Mouse (Mus musculus): ENCODE data around the gene Ttc32. TPM values are rescaled to one million over a fixed set of nuclear protein-coding genes. Genes with fewer than 3 reads are reported as not detected.

Gene Ttc32
- 13.3 and 14.9 TPM in 2 replicates for polyA plus RNA-seq (2015; fragmentation: Nextera tagmentation; extraction: Ambion mirVana)

- peak within 1 kb of the TSS; percentile 83 for H3K9ac ChIP-seq (ENCODE audit: low read depth, low read length)
- H3K4me1 ChIP-seq (ENCODE audit: control insufficient read depth, low read depth, low read length): peaks cover 3% of the 10 kb centered on the region
- ATAC-seq (ENCODE audit: low read depth): peak; percentile 93
- H3K4me2 ChIP-seq (ENCODE audit: low read depth, low read length): peak within 1 kb of the TSS; percentile 80
- no peaks in the 10 kb centered on the region for H3K27me3 ChIP-seq (ENCODE audit: control insufficient read depth, insufficient read depth, low read depth, low read length)
- peak within 1 kb of the TSS; percentile 72 for H3K4me3 ChIP-seq (ENCODE audit: low read depth, low read length)
- H3K9me3 ChIP-seq (replicated peaks; ENCODE audit: control insufficient read depth, low read length): no peaks in the 10 kb centered on the region
- H3K36me3 ChIP-seq (ENCODE audit: control insufficient read depth, insufficient read depth): no peaks in the 10 kb centered on the region
- WGBS (ENCODE audit: insufficient replicate concordance): under 1% methylated on average over 69 of the region's 69 CpGs
- peak within 1 kb of the TSS; percentile 96 for H3K27ac ChIP-seq (ENCODE audit: low read length)
Observed at GRCm38 (mm10) chr12:9029888-9030723, at the start of gene Ttc32. Ttc32 (plus strand) TSS chr12:9029997.

GRCm38 (mm10) chr12:8993231-8993630 is 36.6 kb upstream of the Ttc32 start:
- no peaks in the 10 kb centered on the region for H3K36me3 ChIP-seq (ENCODE audit: control insufficient read depth, insufficient read depth)
- H3K4me3 ChIP-seq (ENCODE audit: low read depth, low read length): no peak overlapping the region
- no peak overlapping the region for H3K27ac ChIP-seq (ENCODE audit: low read length)
- no peak overlapping the region for H3K9ac ChIP-seq (ENCODE audit: low read depth, low read length)
- no peaks in the 10 kb centered on the region for H3K4me1 ChIP-seq (ENCODE audit: control insufficient read depth, low read depth, low read length)
- no peak overlapping the region for H3K4me2 ChIP-seq (ENCODE audit: low read depth, low read length)
- no peaks in the 10 kb centered on the region for H3K9me3 ChIP-seq (replicated peaks; ENCODE audit: control insufficient read depth, low read length)
- WGBS (ENCODE audit: insufficient replicate concordance): 46% methylated on average over 8 of the region's 8 CpGs
- H3K27me3 ChIP-seq (ENCODE audit: control insufficient read depth, insufficient read depth, low read depth, low read length): no peaks in the 10 kb centered on the region
- no peak for ATAC-seq (ENCODE audit: low read depth)

GRCm38 (mm10) chr12:8998318-8998717 is 31.5 kb upstream of the Ttc32 start:
- ATAC-seq (ENCODE audit: low read depth): no peak
- Histone ChIP-seq H3K4me2 (ENCODE audit: low read depth, low read length) (no peak overlapping the region), H3K4me3 (ENCODE audit: low read depth, low read length) (no peak overlapping the region), H3K9ac (ENCODE audit: low read depth, low read length) (no peak overlapping the region), H3K9me3 (replicated peaks; ENCODE audit: control insufficient read depth, low read length) (no peaks in the 10 kb centered on the region), H3K27ac (ENCODE audit: low read length) (no peak overlapping the region), H3K4me1 (ENCODE audit: control insufficient read depth, low read depth, low read length) (no peaks in the 10 kb centered on the region), H3K36me3 (ENCODE audit: control insufficient read depth, insufficient read depth) (no peaks in the 10 kb centered on the region), H3K27me3 (ENCODE audit: control insufficient read depth, insufficient read depth, low read depth, low read length) (no peaks in the 10 kb centered on the region)
- WGBS (ENCODE audit: insufficient replicate concordance): 47% methylated on average over 4 of the region's 4 CpGs

- H3K4me3 ChIP-seq (ENCODE audit: low read depth, low read length): no peak overlapping the region
- H3K4me1 ChIP-seq (ENCODE audit: control insufficient read depth, low read depth, low read length): no peaks in the 10 kb centered on the region
- ATAC-seq (ENCODE audit: low read depth): no peak
- H3K4me2 ChIP-seq (ENCODE audit: low read depth, low read length): no peak overlapping the region
- WGBS (ENCODE audit: insufficient replicate concordance): 10% methylated on average over 5 of the region's 5 CpGs
- H3K27ac ChIP-seq (ENCODE audit: low read length): no peak overlapping the region
- no peaks in the 10 kb centered on the region for H3K27me3 ChIP-seq (ENCODE audit: control insufficient read depth, insufficient read depth, low read depth, low read length)
- H3K36me3 ChIP-seq (ENCODE audit: control insufficient read depth, insufficient read depth): no peaks in the 10 kb centered on the region
- no peak overlapping the region for H3K9ac ChIP-seq (ENCODE audit: low read depth, low read length)
- no peaks in the 10 kb centered on the region for H3K9me3 ChIP-seq (replicated peaks; ENCODE audit: control insufficient read depth, low read length)
Observed at GRCm38 (mm10) chr12:9002038-9002648, 27.7 kb upstream of the Ttc32 start.

- ATAC-seq (ENCODE audit: low read depth): no peak
- Histone ChIP-seq H3K9ac (ENCODE audit: low read depth, low read length) (no peak overlapping the region), H3K36me3 (ENCODE audit: control insufficient read depth, insufficient read depth) (no peaks in the 10 kb centered on the region), H3K4me2 (ENCODE audit: low read depth, low read length) (no peak overlapping the region), H3K4me3 (ENCODE audit: low read depth, low read length) (no peak overlapping the region), H3K27ac (ENCODE audit: low read length) (no peak overlapping the region), H3K9me3 (replicated peaks; ENCODE audit: control insufficient read depth, low read length) (no peaks in the 10 kb centered on the region), H3K4me1 (ENCODE audit: control insufficient read depth, low read depth, low read length) (no peaks in the 10 kb centered on the region), H3K27me3 (ENCODE audit: control insufficient read depth, insufficient read depth, low read depth, low read length) (no peaks in the 10 kb centered on the region)
- 27% methylated on average over 4 of the region's 4 CpGs for WGBS (ENCODE audit: insufficient replicate concordance)
Observed at GRCm38 (mm10) chr12:9007146-9007545, 22.7 kb upstream of the Ttc32 start.

GRCm38 (mm10) chr12:9007811-9008210 is 22.0 kb upstream of the Ttc32 start:
- WGBS (ENCODE audit: insufficient replicate concordance): 68% methylated on average over 6 of the region's 6 CpGs
- Histone ChIP-seq H3K4me1 (ENCODE audit: control insufficient read depth, low read depth, low read length) (no peaks in the 10 kb centered on the region), H3K27ac (ENCODE audit: low read length) (no peak overlapping the region), H3K9ac (ENCODE audit: low read depth, low read length) (no peak overlapping the region), H3K9me3 (replicated peaks; ENCODE audit: control insufficient read depth, low read length) (no peaks in the 10 kb centered on the region), H3K4me2 (ENCODE audit: low read depth, low read length) (no peak overlapping the region), H3K36me3 (ENCODE audit: control insufficient read depth, insufficient read depth) (no peaks in the 10 kb centered on the region), H3K4me3 (ENCODE audit: low read depth, low read length) (no peak overlapping the region), H3K27me3 (ENCODE audit: control insufficient read depth, insufficient read depth, low read depth, low read length) (no peaks in the 10 kb centered on the region)
- ATAC-seq (ENCODE audit: low read depth): no peak

- Histone ChIP-seq H3K36me3 (ENCODE audit: control insufficient read depth, insufficient read depth) (no peaks in the 10 kb centered on the region), H3K27me3 (ENCODE audit: control insufficient read depth, insufficient read depth, low read depth, low read length) (no peaks in the 10 kb centered on the region), H3K27ac (ENCODE audit: low read length) (no peak overlapping the region), H3K9me3 (replicated peaks; ENCODE audit: control insufficient read depth, low read length) (no peaks in the 10 kb centered on the region), H3K4me2 (ENCODE audit: low read depth, low read length) (no peak overlapping the region), H3K9ac (ENCODE audit: low read depth, low read length) (no peak overlapping the region), H3K4me3 (ENCODE audit: low read depth, low read length) (no peak overlapping the region), H3K4me1 (ENCODE audit: control insufficient read depth, low read depth, low read length) (no peaks in the 10 kb centered on the region)
- WGBS (ENCODE audit: insufficient replicate concordance): 65% methylated on average over 4 of the region's 4 CpGs
- ATAC-seq (ENCODE audit: low read depth): no peak
Observed at GRCm38 (mm10) chr12:9010311-9010710, 19.5 kb upstream of the Ttc32 start.

- H3K9me3 ChIP-seq (replicated peaks; ENCODE audit: control insufficient read depth, low read length): no peaks in the 10 kb centered on the region
- no peaks in the 10 kb centered on the region for H3K4me1 ChIP-seq (ENCODE audit: control insufficient read depth, low read depth, low read length)
- no peak overlapping the region for H3K9ac ChIP-seq (ENCODE audit: low read depth, low read length)
- no peak for ATAC-seq (ENCODE audit: low read depth)
- no peak overlapping the region for H3K4me3 ChIP-seq (ENCODE audit: low read depth, low read length)
- no peaks in the 10 kb centered on the region for H3K36me3 ChIP-seq (ENCODE audit: control insufficient read depth, insufficient read depth)
- no peaks in the 10 kb centered on the region for H3K27me3 ChIP-seq (ENCODE audit: control insufficient read depth, insufficient read depth, low read depth, low read length)
- H3K27ac ChIP-seq (ENCODE audit: low read length): no peak overlapping the region
- 79% methylated on average over 9 of the region's 9 CpGs for WGBS (ENCODE audit: insufficient replicate concordance)
- H3K4me2 ChIP-seq (ENCODE audit: low read depth, low read length): no peak overlapping the region
Observed at GRCm38 (mm10) chr12:9016376-9016775, 13.4 kb upstream of the Ttc32 start.

GRCm38 (mm10) chr12:9020431-9020830 is 9.4 kb upstream of the Ttc32 start:
- H3K9me3 ChIP-seq (replicated peaks; ENCODE audit: control insufficient read depth, low read length): no peaks in the 10 kb centered on the region
- no peaks in the 10 kb centered on the region for H3K36me3 ChIP-seq (ENCODE audit: control insufficient read depth, insufficient read depth)
- H3K4me1 ChIP-seq (ENCODE audit: control insufficient read depth, low read depth, low read length): no peaks in the 10 kb centered on the region
- H3K4me2 ChIP-seq (ENCODE audit: low read depth, low read length): no peak overlapping the region
- 68% methylated on average over 8 of the region's 8 CpGs for WGBS (ENCODE audit: insufficient replicate concordance)
- no peak overlapping the region for H3K4me3 ChIP-seq (ENCODE audit: low read depth, low read length)
- no peak overlapping the region for H3K9ac ChIP-seq (ENCODE audit: low read depth, low read length)
- ATAC-seq (ENCODE audit: low read depth): no peak
- no peaks in the 10 kb centered on the region for H3K27me3 ChIP-seq (ENCODE audit: control insufficient read depth, insufficient read depth, low read depth, low read length)
- H3K27ac ChIP-seq (ENCODE audit: low read length): no peak overlapping the region
